Mouse (Mus musculus): ENCODE data around the gene Svs1.

Svs1 gene

DNA sequence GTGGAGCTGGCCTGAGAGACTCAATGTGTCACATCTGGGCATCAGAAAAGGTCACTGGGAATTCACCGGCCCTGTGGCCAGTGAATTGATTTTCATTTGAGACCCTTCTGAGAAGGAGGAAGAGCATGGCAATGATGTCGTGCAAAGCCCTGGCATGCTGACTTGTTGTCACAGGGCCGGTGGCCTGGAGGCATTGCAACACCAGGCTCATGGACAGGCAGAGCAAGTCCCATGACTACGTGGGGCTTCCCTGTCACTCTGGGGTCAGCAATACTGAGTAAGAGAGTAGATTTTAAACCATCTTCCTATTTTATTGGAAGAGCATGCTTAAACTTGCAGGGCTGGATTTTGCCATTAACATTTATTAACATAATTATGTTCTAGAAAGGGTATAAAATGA lies 26.4 kb downstream of the Svs1 start:
- no peak for DNase-seq

DNA sequence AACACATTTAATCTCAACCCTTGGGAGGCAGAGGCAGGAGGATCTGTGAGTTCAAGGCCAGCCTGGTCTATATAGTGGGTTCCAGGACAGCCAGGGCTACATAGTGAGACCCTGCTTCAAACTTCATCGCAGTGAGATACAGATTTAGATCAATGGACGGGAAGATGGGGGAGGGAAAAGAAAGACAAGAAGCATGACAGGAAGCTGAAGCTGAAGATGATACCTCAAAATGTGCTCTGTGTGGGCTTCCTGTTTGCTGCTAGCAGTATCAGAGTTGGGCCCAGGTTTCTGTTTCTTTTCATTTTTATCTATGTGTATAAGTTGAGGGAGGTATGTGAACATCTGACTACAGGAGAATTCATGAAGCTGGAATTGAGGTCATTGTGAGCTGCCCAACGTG lies 26.8 kb downstream of the Svs1 start:
- peak; percentile 30 for DNase-seq

DNA sequence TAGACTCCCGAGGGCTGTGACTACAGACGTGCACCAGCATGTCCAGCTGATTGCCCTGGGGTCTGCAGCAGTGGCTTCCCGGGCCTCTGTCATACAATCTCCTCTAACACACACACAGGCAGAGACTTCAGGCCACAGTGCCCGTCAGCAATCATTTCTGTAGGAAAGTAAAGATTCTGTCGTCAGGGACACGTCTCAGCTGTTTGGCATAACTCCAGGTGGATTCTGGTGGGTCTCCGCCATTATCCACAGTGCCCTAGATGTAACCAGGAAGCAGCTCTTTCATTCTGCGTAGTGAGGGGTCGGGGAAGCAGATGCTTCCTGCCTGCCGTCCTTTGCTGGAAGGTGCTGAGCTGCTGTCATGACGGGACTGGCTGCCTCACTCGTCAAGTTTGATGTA lies 30.5 kb downstream of the Svs1 start:
- peak; percentile 22 for DNase-seq

DNA sequence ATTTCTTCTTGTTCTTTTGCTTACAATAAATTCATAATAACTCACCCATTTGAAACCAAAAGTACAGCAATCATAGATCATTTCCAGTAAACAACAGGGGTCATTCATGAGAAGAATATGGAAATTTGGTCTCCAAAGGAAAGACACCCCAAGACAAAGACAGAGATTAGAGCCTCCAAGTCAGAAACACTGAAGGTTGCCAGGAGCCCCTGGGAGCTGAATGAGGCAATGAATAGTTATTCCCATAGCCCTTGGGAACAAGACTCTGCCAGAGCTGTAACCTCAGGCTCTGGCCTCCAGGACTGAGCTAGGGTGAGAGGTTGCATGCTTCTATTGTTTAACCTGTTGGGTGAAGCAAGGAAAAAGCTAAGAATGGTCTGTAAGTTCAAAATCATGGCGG lies 32.7 kb downstream of the Svs1 start:
- DNase-seq, result peak; percentile 72

DNA sequence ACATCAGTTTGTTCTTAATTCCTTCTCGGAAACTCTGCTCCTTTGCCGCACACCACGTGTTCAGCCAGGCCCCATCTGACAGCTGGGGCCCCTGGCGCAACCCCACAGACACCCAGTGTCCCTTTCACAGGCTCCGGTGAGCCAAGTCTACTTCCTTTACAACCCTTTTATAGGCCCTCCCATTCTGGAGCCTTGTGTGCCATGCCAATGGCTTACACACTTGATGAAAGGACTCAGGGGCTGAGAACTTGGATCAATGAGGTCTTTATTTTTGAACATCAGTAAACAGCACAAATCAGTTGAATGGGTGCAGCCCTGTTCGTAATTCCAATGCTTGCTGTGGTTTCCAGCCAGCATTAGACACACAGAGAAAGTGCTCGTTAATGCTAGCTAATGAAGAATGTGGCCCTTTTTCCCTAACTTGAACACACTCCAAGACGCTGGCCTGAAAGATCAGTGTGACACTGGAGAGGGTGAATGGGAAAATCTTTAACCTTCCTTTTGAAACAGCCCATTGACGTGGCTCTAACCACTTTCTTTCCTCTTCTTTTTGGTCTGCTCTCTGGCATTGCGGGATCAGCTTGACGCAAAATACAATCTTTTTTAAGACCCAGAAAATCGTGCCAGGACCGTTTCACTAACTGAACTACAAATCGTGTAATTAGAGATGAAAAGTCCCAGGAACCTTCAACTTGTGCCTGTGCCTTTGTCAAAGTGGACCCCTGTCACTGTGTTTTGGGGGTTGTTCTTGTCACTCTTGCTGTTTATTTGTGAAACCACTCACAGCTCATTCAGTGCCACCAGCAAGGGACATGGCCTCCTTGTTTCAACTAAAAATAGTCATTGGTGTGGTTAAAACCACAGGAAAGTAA lies 34.7 kb downstream of the Svs1 start:
- peak; percentile 72 for DNase-seq

DNA sequence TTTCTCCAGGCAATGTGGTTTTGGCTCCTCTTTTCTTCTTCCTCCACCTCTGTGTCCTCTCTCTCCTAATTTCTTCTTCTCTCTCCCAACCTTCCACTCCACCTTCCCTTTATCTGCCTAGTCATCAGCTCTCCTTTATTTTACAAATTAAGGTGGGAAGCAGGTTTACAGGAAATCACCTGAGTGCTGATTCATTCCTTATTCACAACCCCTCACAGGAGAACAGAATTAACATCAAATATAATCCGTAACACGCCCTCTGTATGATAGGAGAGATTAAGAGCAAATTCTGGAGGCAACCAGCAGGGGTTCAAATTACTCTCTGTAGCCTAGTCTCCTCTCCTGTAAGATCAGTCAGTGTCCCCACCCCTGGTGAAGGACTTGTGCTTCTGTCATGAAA lies 35.7 kb downstream of the Svs1 start:
- peak; percentile 44 for DNase-seq

DNA sequence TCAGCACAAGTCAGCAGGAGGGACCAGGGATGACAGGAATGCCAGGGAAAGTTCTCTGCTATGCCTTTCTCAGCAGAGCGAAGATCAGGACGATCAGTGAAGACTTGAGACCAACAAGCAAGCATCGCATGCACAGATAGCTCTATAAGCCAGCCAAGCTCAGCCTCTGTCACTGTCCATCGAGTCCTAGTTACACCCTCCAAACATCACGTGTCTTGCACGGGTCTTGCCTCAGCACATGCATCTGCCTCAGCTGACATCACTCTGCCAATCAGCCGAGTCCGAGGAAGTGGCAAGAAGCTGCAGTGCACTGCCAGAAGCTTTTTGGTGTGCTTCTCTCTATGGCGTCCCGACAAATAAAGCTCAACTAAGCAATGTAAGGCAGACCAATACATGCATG lies 36.7 kb downstream of the Svs1 start:
- DNase-seq, result peak; percentile 35

DNA sequence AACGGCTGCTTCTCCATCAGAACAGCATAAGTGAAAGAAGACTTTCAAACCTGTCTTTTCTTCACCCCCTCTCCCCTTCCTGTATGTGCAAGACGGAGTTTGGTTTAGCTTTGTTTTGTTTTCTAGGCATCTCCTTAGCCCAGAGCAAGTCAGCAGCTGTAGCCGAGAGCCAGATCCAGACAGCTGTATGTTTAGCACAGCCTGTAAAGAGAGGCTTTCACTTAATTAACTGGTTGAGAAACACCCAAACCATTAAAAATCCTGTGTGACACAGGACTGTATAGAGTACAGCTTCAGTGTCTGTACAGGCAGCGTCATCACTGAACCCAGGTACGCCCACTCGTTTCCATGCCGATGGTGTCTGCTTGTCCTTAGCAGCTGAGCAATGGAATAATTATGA lies 38.6 kb downstream of the Svs1 start:
- no peak for DNase-seq

DNA sequence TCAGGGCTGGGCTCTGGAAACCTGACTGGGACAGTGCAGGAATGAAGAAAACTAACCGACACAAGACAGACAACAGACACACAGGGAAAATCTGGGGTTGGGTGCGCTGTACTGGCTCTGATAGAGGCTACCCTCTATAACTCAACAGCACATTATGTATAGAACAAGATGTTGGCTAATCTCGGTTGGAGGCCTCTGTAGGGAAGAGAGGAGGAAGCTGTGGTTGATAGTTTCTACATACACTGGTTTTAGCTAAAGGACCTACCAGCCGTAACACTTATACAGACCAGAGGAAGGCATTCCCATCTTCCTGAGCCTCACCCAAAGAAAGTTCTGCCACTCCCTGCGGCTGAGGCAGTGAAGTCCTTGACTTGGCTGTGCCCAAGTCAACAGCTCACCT lies 39.8 kb downstream of the Svs1 start:
- DNase-seq, result peak; percentile 49

DNA sequence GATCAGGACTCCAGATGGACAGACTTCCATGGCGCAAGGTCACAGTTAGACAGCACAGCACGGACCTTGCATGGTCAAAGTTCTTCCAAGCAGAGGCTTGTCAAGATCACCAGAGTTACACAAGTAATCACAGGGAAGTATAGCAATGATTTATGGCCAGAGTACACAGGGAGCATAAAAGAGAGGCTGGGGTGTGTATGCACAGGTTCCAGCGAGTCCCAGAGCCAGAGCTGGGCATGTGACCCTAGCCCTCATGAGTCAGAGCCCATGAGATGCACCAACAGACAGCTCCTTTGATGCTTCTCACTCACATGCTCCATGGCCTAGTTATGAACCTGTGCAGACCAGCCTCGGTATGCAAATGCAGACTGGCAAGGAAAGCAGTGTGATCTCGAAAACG lies 41.4 kb downstream of the Svs1 start:
- peak; percentile 82 for DNase-seq

DNA sequence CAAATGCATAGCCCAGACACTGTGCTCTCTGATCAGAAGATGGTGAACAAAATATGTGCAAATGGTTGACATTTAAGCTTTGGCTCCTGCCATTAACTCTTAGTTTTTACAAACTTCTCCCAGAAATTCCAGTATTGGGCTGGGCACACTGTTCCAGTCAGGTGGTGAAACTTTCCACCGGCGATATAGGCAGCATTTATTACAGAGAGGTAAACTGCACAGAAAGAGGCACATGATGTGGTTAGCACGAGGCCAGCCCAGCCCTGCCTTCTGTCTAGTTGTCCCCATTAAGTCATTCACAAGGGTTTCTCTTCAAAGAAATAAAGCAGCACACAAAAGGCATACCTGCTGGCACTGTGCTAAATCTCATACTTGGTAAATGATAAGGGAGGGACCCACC lies 42.0 kb downstream of the Svs1 start:
- peak; percentile 68 for DNase-seq

DNA sequence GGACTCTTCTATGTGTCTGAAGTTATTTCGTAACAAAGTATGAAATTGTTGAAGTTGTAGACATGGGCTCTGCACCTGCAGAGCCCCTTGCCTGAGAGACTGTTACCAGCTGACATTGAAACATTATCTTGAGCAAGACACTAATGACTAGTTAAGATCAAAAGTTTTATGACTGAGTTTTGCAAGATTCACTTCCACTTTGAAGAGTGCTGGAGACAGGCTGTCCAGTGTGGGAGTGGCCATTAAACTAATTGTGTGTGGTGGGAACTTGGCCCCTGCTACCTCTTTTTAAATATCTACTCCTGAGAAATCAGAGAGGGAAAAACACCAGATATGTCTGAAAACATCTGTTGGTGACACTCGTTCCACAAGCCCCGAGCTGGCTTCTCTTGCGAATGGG lies 44.6 kb downstream of the Svs1 start:
- no peak for DNase-seq

DNA sequence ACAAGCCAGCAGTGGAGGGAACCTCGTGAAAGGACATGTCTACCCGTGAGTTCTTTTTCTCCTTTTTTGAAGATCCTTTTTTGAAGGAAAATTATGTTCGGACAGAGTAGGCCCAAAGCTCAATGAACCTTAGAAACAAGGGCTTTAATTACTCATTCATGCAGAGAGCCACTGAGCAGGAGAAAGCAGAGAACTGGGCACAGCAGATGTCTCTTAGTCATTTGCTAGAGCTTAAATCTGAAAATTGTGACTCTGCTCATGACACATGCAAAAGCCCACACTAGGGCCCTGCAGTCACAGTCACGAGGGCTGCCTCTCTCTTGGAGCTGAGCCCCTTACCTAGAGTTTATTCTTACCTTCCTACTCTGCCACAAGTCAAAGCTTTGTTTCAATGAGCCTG lies 46.1 kb downstream of the Svs1 start:
- no peak for DNase-seq

DNA sequence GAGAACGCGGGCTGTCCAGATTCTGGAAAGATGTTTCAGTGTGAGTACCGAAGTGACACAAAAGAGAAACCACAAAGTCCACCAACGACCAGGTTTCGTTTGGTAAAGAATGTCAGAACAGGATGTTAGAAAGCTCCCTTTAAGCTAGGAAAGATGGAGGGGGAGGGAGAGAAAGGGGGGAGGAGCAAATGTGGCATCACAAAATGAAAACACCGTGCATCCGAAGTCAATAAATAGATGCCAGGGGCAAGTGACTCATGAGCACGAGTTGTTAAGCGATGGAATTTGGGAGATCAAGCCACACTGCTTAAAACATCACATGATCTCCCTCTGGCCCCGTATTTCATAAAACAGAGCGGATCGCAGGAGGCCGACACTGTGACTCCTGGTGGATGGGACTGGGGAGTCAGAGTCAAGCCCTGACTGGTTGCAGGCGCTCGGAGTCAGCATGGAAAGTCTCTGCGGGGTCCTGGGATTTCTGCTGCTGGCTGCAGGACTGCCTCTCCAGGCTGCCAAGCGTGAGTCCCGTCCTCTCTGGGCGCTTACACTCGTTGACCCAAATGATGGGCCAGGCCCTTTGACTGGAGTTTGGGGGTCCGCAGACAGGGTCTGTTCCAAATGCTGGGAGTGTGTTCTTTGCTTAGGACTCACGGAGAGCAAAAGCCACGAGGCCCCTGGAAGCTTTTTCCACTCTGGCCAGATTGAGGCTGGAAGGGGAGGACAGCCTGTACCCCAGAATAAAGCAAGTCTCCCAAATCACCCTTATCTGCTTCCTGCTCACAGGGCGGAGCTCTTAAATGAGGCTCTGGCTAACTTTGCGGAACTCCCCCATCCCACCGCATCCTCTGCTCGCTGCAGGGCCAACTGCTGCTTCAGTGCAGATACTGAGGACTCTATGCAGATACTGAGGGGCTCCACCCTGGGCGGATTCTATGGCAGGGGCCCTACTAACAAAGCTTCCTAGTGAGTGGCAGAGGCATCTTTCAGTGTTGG lies 49.9 kb downstream of the Svs1 start, which contains the start of gene Gpnmb:
Gpnmb (plus strand) TSS at position 272 of the 993 bp plus-strand sequence.
- peak; percentile 90 for DNase-seq

DNA sequence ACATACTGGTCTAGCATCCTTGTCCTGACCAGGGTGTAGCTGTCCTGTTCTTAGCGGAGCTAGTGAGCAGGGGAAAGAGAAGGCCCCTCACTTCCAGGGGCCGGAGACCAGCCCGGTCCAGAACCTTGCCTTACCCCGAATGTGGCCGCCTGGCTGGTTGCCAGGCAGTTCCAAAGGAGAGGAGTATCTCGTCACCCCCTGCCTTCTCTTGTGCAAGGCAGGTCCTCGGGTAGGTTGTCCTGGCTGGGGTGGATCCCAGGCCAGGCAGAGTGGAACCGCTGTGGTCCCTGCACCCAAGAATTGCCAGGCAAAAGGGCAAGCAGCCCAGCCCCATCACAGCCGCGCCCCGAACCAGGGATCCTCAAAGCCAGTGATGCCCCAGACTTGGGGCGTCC lies 50.6 kb downstream of the Svs1 start:
- peak; percentile 87 for DNase-seq

DNA sequence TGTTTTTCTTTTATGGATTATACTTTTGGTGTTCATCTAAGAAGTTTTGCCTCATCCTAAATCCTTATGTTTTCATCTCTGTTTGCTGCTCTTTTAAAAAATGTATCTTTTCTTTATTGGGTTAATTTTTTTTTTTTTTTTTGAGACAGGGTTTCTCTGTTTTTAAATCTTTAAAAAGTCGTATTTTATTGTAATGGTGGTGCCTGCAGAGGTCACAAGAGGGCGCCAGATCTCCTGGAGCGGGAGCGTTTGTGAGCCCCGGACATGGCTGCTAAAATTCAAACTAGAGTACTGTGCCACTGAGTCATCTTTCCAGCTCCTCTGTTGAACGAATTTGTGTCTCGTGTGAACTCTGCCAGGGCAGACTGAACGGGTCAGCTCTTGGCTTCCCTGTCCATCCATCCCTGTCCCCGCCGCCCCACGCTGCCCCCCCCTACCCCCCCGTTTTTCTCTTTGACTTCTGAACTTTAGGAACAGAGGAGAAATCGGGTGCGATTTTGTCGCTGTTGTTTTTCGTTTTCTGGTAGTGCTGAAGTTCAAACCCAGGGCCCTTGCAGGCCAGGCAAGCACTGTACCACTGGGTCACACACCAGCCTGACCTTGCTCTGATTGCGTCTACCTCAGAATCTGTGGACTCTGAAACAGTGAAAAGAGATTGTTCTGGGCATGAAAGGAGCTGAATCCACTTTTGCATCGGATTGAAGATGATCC lies 53.0 kb downstream of the Svs1 start:
- peak; percentile 86 for DNase-seq

Data from heart, adult 11 months (tissue).